Mouse (Mus musculus) stomach, embryonic 14.5 days (tissue): ENCODE measurements at regions not wholly inside any gene's neighbourhood (a gene's known extent, or its start where the extent isn't known, plus 50 kb on each side); places are given as distances from the start of the nearest gene placed in this dataset.

Source experiments
- ATAC-seq: fragments of 200-750 bp; cut with Nextera tagmentation; 2 replicates; pipeline ENCODE4 v1.8.0; 2017; ENCODE audit warnings: low read depth, moderate TSS enrichment; ENCODE audit not compliant: insufficient number of reproducible peaks, insufficient read depth, low FRiP score
- H3K27ac ChIP-seq: fragments of 300-500 bp; sonication (generic); 2 replicates; pipeline ENCODE4 v1.5.1; 2014; ENCODE audit warnings: mild to moderate bottlenecking, low read length, moderate library complexity, mixed read lengths
- H3K27me3 ChIP-seq: fragments of 300-500 bp; sonication (generic); 2 replicates; pipeline ENCODE4 v1.6.1; 2014; ENCODE audit warnings: low read length, control low read depth, mixed read lengths; ENCODE audit not compliant: control insufficient read depth, insufficient read depth
- H3K36me3 ChIP-seq: fragments of 300-500 bp; sonication (generic); 2 replicates; pipeline ENCODE4 v1.6.1; 2014; ENCODE audit warnings: mild to moderate bottlenecking, control low read depth, low read length, moderate library complexity, mixed read lengths; ENCODE audit not compliant: control insufficient read depth, insufficient read depth
- H3K4me1 ChIP-seq: fragments of 300-500 bp; sonication (generic); 2 replicates; pipeline ENCODE4 v1.6.1; 2014; ENCODE audit warnings: low read length, control low read depth, mixed read lengths; ENCODE audit not compliant: control insufficient read depth, insufficient read depth
- H3K4me2 ChIP-seq: fragments of 300-500 bp; sonication (generic); replicated peaks from 2 replicates; pipeline ENCODE4 v1.6.1; 2014; ENCODE audit warnings: low read depth, low read length, control low read depth
- H3K4me3 ChIP-seq: fragments of 300-500 bp; sonication (generic); 2 replicates; pipeline ENCODE4 v1.5.1; 2014; ENCODE audit warnings: low read depth, low read length, control low read depth
- H3K9ac ChIP-seq: fragments of 300-500 bp; sonication (generic); replicated peaks from 2 replicates; pipeline ENCODE4 v1.6.1; 2014; ENCODE audit warnings: low read depth, mild to moderate bottlenecking, control low read depth, low read length, moderate library complexity, mixed read lengths
- H3K9me3 ChIP-seq: fragments of 300-500 bp; sonication (generic); 2 replicates; pipeline ENCODE4 v1.6.1; 2016; ENCODE audit warnings: low read depth, low read length, control low read depth; ENCODE audit not compliant: control insufficient read depth
- WGBS: fragments of 180-500 bp; shearing (Covaris S2); extraction: QIAGEN DNeasy Blood & Tissue Kit; methylation state at CpG from one replicate; pipeline ENCODE4 v1.1.7; 2014; 5-methylcytosine and 5-hydroxymethylcytosine counted together

DNA sequence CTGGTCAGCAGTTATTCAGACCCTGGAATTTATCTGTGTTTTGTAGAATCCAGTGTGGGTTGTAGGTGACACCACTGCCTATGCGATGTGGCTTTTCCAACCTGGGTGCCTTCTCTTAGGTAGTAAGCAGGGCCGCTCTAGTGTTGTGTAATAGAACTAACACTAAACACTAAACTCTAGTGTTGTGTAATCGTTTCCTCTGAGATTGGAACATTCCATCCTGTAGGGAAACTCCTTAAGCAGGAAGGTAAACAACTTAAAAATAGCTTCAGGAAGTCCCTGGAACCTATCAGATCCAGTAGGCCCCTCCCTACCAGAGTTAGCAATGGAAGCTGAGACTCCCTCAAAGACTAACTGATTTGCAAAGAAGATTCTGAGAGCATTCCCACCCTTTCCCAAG, 161.9 kb upstream of the Hs3st3a1 start:
- Histone ChIP-seq H3K4me2 (no peak overlapping the region), H3K9me3 (no peaks in the 10 kb centered on the region), H3K4me3 (no peak overlapping the region), H3K27me3 (no peaks in the 10 kb centered on the region), H3K27ac (no peak overlapping the region), H3K36me3 (no peaks in the 10 kb centered on the region), H3K9ac (no peak overlapping the region), H3K4me1 (no peaks in the 10 kb centered on the region)
- no peak for ATAC-seq
- 79% methylated on average over 3 of the region's 3 CpGs for WGBS

DNA sequence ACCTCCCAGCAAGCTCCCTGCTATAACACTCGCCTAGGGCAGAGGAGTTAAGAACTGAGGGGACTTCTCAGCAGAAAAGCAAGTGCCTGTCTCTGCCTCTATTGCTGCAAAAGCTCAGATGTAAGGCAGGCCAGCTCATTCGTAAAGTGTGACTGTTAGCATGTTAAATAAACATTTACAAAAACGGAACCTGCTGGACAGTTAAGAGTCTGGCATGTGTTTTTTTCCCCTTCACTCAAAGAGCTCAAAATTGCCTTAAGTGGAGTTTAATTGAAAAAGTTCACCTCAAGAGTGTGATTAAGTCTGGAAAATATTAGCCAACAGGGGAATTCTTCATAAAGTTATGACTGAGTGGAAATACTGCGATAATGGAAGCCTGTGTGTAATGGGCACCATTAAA, 167.0 kb upstream of the Hs3st3a1 start:
- WGBS, result 21% methylated on average over 4 of the region's 4 CpGs
- 0 out of 2 replicates have a peak, but pooled peaks cover 5% of the 10 kb centered on the region for H3K4me1 ChIP-seq
- H3K9me3 ChIP-seq, result no peaks in the 10 kb centered on the region
- ATAC-seq, result no peak
- H3K27me3 ChIP-seq, result 0 out of 2 replicates have a peak, but pooled peaks cover 6% of the 10 kb centered on the region
- H3K4me2 ChIP-seq, result no peak overlapping the region
- H3K9ac ChIP-seq, result no peak overlapping the region
- H3K4me3 ChIP-seq, result no peak overlapping the region
- no peaks in the 10 kb centered on the region for H3K36me3 ChIP-seq
- H3K27ac ChIP-seq, result no peak overlapping the region

DNA sequence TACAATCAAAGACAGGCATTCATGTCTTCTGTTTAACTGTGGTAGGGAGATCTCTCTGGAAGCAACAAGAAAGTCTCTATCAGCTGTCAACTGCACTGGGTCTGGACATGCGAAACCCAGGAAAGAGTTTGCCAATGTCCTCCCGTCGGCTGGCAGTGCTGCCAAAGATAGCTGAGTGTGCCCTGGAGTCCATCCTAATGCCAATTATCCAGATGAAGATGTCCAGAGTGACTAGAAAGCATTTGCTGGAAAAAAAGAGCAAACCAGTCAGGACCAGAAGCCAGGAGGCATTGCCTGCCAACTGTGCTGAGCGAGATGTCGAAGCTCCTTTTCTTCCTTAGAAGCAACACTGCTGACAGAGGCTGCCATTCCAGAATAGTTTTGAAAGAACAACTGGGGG, 167.6 kb upstream of the Hs3st3a1 start:
- H3K27me3 ChIP-seq, result 0 out of 2 replicates have a peak, but pooled peaks cover 6% of the 10 kb centered on the region
- no peak overlapping the region for H3K27ac ChIP-seq
- H3K9ac ChIP-seq, result no peak overlapping the region
- ATAC-seq, result no peak
- WGBS, result 57% methylated on average over 5 of the region's 5 CpGs
- no peak overlapping the region for H3K4me2 ChIP-seq
- no peaks in the 10 kb centered on the region for H3K9me3 ChIP-seq
- no peaks in the 10 kb centered on the region for H3K36me3 ChIP-seq
- H3K4me3 ChIP-seq, result no peak overlapping the region
- H3K4me1 ChIP-seq, result 0 out of 2 replicates have a peak, but pooled peaks cover 5% of the 10 kb centered on the region

DNA sequence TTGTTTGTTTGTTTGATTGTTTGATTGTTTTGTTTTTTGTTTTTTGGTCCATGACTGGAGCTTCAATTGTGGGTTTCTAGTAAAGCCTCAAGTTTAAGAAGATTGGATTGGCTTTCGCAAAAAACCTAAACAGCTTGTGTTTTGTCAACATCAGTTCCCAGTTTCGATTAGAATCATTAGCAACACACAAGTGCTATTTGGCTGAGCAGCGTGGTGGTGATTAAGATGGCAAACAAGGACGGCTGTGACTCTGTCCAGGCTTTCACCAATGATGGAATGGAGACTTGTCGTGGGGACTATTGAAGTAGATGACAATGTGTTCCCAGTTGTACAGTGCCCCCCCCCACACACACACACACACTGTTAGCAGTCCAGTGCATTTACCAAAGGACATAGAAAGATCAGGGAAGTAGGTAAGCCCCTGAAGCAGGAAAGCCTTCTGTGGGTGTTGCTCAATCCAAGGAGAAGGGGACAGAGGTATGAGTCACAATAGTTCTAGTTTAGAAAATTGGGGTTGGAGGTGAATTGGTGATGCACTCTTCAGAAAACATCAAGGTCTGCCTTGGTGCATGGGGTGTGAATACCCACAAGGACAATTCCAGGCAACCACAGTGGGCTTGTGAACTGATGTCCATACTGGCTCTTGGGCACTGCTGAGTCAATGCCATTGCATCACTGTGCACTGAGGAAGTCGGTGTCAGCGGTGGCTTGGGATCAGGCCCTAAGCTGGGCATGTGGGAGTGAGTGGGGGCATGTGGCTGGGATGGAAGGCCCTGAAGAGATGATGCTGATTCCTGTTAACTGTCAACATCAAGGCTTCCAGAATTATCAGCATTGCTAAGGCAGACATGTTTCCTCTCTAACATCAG, 174.5 kb upstream of the Cox10 start:
- no peak for ATAC-seq
- WGBS, result 82% methylated on average over 7 of the region's 7 CpGs
- H3K27me3 ChIP-seq, result no peaks in the 10 kb centered on the region
- H3K36me3 ChIP-seq, result no peaks in the 10 kb centered on the region
- H3K4me1 ChIP-seq, result no peaks in the 10 kb centered on the region
- no peak overlapping the region for H3K9ac ChIP-seq
- H3K27ac ChIP-seq, result no peak overlapping the region
- H3K4me3 ChIP-seq, result no peak overlapping the region
- no peak overlapping the region for H3K4me2 ChIP-seq
- no peaks in the 10 kb centered on the region for H3K9me3 ChIP-seq

DNA sequence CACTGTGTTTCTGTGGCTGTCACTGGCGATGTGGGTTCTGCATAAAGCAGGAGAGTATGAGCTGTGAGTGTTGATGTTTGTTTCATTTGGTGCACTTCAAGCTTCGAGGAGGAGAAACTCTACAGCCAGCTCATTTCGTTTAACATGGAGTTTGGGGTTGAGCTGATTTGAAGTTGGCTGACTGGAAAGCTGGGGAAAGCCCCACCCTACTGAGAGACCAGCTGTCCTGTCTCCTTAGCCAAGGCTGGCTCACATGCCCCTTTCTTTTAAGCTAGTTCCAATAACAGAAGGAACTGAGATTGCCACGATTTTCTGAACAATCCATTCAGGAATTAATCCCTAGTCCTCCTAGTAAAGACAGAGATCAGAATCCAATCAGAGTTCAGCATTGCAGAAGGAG, 157.6 kb upstream of the Cox10 start:
- 86% methylated on average over 4 of the region's 4 CpGs for WGBS
- H3K4me2 ChIP-seq, result no peak overlapping the region
- H3K27ac ChIP-seq, result no peak overlapping the region
- no peak for ATAC-seq
- H3K36me3 ChIP-seq, result no peaks in the 10 kb centered on the region
- no peaks in the 10 kb centered on the region for H3K27me3 ChIP-seq
- H3K9ac ChIP-seq, result no peak overlapping the region
- no peaks in the 10 kb centered on the region for H3K9me3 ChIP-seq
- H3K4me3 ChIP-seq, result no peak overlapping the region
- no peaks in the 10 kb centered on the region for H3K4me1 ChIP-seq

DNA sequence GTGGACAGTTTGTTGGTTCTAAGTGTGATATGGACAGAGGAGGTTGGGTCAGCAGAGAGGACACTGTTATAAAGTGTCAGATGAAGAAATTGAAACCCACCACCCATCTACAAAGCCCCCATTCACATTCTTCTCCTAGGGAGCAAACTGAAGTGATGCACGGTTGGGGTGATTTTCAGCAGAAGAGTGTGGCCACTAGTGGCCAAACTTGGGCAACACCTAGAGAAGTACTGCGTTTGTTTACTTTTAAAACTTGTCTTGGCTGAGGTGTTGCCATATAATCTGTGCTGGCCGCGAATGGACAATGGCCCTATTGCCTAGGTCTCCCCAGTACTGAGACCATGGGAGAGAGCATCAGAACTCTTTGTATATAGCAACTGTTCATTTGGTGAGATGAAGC, 150.8 kb upstream of the Cox10 start:
- Histone ChIP-seq H3K27me3 (no peaks in the 10 kb centered on the region), H3K4me2 (no peak overlapping the region), H3K9me3 (no peaks in the 10 kb centered on the region), H3K27ac (no peak overlapping the region), H3K4me3 (no peak overlapping the region), H3K36me3 (no peaks in the 10 kb centered on the region), H3K9ac (no peak overlapping the region), H3K4me1 (no peaks in the 10 kb centered on the region)
- WGBS, result 61% methylated on average over 4 of the region's 4 CpGs
- no peak for ATAC-seq

DNA sequence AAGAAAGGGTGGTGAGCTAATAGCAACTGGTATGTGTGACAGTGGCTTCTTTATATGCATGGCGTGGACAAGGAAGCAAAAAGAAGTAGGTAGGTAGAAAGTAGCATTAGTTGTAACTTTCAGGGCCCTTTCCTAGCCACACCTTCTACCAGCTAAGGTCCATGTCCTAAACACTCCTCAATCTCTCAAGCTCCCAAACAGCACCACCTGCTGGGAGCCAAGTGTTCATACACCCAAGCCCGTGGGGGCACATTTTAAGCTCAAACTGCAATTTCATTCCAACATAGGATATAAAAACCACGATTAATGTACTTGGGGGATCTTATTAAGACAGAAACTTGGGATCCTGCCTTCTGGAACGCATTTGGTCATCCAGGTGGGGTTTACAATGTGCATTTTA, 141.6 kb upstream of the Cox10 start:
- Histone ChIP-seq H3K4me3 (no peak overlapping the region), H3K4me1 (no peaks in the 10 kb centered on the region)
- ATAC-seq, result no peak

DNA sequence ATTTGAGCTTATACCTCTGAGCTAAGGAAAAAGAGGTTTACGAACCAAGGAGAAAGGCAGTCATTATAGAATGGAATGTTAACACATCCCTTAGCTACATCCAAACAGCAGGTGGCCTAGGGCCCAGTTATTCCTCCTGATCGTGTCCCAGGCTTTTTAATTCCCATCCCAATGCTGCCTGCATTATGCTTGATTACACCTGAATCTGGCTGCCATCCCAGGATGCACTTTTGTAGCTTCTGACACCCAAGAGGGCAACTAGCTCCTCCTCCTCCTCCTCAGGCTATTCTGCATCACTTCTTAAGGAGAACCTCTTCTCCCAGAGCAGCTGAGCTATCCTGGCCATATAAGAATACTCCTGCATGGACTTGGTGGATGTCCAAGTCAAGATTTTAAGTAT, 137.9 kb upstream of the Cox10 start:
- ATAC-seq, result no peak
- no peaks in the 10 kb centered on the region for H3K27me3 ChIP-seq
- H3K4me1 ChIP-seq, result no peaks in the 10 kb centered on the region
- no peak overlapping the region for H3K4me2 ChIP-seq
- H3K9ac ChIP-seq, result no peak overlapping the region
- H3K27ac ChIP-seq, result no peak overlapping the region
- H3K36me3 ChIP-seq, result no peaks in the 10 kb centered on the region
- no peak overlapping the region for H3K4me3 ChIP-seq
- WGBS, result 57% methylated on average over 2 of the region's 2 CpGs
- H3K9me3 ChIP-seq, result no peaks in the 10 kb centered on the region

More for the DNA sequence above, 141.6 kb upstream of the Cox10 start:
- Histone ChIP-seq H3K4me2 (no peak overlapping the region), H3K27ac (no peak overlapping the region), H3K9me3 (no peaks in the 10 kb centered on the region), H3K27me3 (no peaks in the 10 kb centered on the region), H3K36me3 (no peaks in the 10 kb centered on the region), H3K9ac (no peak overlapping the region)
- 86% methylated on average over 4 of the region's 4 CpGs for WGBS

DNA sequence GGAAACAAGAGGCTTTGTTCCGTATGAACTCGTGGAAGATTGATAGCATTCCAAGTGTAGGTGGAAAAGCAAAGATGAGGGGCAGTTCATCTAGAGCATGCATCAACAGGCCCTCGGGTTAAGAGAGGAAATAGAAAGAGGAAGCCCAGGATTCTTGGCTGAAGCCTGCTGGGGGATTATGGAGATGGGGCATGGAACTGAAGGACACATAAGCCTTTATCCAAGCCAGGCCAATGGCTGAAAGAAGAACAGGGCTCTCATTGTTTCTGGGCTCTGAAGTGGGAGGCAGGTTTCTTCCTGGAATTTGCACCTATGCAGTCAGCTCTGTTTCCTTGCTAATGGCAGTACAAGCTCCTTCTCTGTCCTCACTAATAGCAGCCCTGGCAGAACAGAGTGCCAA, 131.6 kb upstream of the Cox10 start:
- Histone ChIP-seq H3K4me1 (no peaks in the 10 kb centered on the region), H3K9ac (no peak overlapping the region), H3K9me3 (no peaks in the 10 kb centered on the region; the same call in 1 of the 2 replicates), H3K4me2 (no peak overlapping the region), H3K27ac (no peak overlapping the region), H3K27me3 (no peaks in the 10 kb centered on the region), H3K4me3 (no peak overlapping the region), H3K36me3 (no peaks in the 10 kb centered on the region)
- ATAC-seq, result no peak
- WGBS, result 36% methylated on average over 3 of the region's 3 CpGs
